Mouse (Mus musculus): ENCODE measurements around the gene Fcgrt.
"Not testable (repeated sequence)": the region's sequence is repeated elsewhere in the genome, so short reads cannot be mapped to it uniquely, and the experiment has no call there.

- not testable (repeated sequence) for TF ChIP-seq CTCF (conservative IDR thresholded peaks at IDR 0.05; ENCODE audit: low read length); NANOG (IDR thresholded peaks at IDR 0.05; ENCODE audit: borderline replicate concordance, low read length)
Measured at GRCm38 (mm10) chr7:45110089-45110488, 6.4 kb upstream of the Fcgrt start.

All from E14TG2a.4 (cell line).